Mouse (Mus musculus) heart, adult 2 months (tissue): ENCODE data around the gene Fndc3b.

Source experiments
- CTCF ChIP-seq: fragments of 200-600 bp; IDR thresholded peaks from 2 replicates; pipeline ENCODE4 v1.8.1; 2022; ENCODE audit warnings: antibody characterized with exemption, mild to moderate bottlenecking, moderate library complexity
- POLR2A ChIP-seq: fragments of 200-500 bp; IDR thresholded peaks from 2 replicates; pipeline ENCODE4 v1.6.1; 2011; ENCODE audit warnings: mild to moderate bottlenecking, low read depth, low read length, control low read depth; ENCODE audit not compliant: insufficient read depth

DNA sequence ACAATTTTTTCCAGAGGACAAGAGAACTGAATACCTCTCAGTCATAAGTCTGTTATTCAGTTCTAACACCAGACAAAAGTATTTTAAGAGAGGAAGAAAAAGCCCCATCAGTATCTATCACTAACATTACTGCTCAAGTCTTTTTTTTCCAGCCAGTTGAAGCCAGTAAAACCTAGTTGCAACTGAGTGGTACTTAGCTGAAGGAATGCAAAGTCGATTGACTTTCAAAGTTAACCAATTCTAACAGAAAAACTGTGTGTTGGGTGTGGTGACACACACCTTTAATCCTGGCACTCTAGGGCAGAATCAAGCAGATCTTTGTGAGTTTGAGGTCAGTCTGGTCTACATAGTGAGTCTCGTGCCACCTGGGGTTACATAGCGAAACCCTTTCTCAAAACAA, 304.7 kb downstream of the Fndc3b start:
- no peak for TF ChIP-seq POLR2A
- no peak for TF ChIP-seq CTCF
